Mouse (Mus musculus): ENCODE data around the gene Clock. TPM values are rescaled to one million over a fixed set of nuclear protein-coding genes. Genes with fewer than 3 reads are reported as not detected.
A peak's percentile ranks its signal among the peaks of the same experiment; 100 is the strongest.

Gene Clock
- 10 to 100 TPM; 13.7 to 14.1 TPM for total RNA-seq (2021)
- long read RNA-seq, experiment 1, partial matches to known transcripts: 4 of 12 reads
- long read RNA-seq, experiment 1, other reads (novel, unspliced or antisense): 8 of 12 reads
- long read RNA-seq, experiment 2, full-length matches to known transcripts: 3 of 7 reads
- long read RNA-seq, experiment 2, partial matches to known transcripts: 1 of 7 reads
- long read RNA-seq, experiment 2, other reads (novel, unspliced or antisense): 3 of 7 reads

DNA sequence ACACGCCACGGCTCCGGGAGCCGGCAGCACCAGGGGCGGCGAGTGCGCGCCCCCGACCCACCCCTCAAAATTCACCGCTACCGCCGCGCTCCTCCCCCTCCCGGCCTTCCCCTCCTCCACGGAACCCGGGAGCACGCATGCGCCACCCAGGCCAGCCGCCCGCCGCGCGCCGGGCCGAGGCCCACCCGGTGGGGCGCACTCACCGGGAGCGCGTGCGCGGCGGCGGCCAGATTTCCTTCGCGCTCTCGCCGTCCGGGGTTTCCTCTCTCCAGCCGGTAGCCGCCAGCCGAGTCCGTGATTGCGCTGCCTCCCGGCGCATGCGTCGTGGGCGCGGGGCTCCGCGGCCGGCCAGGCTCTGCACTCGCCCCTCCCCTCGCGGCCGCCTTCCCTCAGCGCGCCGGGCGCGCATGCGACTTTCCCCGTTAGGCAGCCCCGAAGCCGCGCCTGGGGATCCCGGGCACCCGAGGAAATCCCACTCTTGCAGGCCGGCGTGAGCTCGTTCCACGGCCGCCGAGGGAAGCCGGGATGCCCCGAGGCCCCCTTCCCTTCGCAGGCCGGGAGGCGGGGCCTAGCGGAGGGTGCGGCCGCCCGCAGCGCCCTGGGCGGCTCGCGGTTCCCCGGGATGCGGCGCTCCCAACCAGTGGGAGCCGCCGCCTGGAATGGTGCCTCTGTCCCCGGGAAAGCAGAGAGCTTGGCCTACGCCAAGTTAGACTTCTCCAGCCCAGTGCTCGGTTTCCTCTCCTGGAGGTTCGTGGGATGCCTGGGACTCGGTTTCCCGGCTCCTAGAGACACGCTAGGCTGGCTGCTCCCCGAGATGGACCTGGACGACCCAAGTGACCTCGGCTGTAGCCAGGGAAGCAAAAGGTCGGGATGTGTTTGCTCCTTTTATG lies at the start of gene Clock:
Gene Clock, minus strand, starts transcription at position 341 of the 890 bp plus-strand sequence.
- intact Hi-C loops (cut with DNase I; ENCODE audit: low total_unique reads): loop anchor here (10.0 kb wide), 1 partner anchor 230 kb away; no protein-coding TSS in a partner anchor
- DNase-seq: peak; percentile 91

- no peak for DNase-seq
- intact Hi-C loops (cut with DNase I; ENCODE audit: low total_unique reads): no loop called here
These were observed 47.5 kb upstream of the Clock start for GRCm38 (mm10) chr5:76351953-76352611.

- DNase-seq: no peak
- intact Hi-C loops (cut with DNase I; ENCODE audit: low total_unique reads): no loop called here
These were observed 46.9 kb upstream of the Clock start for GRCm38 (mm10) chr5:76351537-76351936.

- intact Hi-C loops (cut with DNase I; ENCODE audit: low total_unique reads): no loop called here
- peak; percentile 37 for DNase-seq
These were observed 41.5 kb upstream of the Clock start for GRCm38 (mm10) chr5:76346137-76346536.

DNA sequence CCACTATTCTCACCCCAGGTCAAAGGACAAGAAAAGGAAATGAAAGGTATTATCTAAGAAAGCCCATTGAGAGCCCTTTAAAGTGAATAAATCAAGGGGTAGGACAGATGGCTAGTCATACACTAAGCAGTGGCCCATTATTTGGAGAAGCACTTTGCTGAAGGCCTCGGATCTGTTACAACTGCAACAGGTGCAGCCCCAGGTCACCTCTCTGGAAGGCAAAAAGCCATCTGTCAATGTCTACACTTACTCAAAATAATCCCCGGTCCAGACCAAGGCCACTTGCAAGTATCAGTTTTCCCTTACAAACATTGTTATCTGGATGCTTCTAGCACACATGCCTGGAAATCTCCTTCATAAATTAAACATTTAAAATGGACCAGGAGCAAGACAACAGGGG lies 36.3 kb upstream of the Clock start:
- intact Hi-C loops (cut with DNase I; ENCODE audit: low total_unique reads): no loop called here
- DNase-seq: no peak

GRCm38 (mm10) chr5:76337100-76337499 lies 32.5 kb upstream of the Clock start:
- DNase-seq: no peak
- intact Hi-C loops (cut with DNase I; ENCODE audit: low total_unique reads): no loop called here

DNA sequence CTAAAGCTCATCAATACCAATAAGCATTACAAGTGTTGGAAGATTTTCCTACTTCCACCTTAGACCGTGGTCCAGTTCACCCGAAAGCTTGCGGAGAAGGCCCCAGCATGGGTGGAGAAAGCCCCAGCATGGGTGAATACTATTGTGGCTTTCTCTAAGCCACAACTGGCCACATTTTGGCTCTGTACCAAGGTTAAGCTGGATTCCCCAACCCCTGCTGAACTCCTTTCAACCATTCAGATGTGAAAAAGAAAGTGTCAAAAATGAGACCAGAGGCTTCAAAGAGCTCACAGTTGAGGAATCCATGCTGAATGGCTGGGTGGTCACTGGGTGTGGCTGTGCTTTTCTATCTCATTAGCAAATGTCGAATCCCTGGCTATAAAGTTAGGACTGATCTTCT lies 29.2 kb upstream of the Clock start:
- intact Hi-C loops (cut with DNase I; ENCODE audit: low total_unique reads): no loop called here
- no peak for DNase-seq

DNA sequence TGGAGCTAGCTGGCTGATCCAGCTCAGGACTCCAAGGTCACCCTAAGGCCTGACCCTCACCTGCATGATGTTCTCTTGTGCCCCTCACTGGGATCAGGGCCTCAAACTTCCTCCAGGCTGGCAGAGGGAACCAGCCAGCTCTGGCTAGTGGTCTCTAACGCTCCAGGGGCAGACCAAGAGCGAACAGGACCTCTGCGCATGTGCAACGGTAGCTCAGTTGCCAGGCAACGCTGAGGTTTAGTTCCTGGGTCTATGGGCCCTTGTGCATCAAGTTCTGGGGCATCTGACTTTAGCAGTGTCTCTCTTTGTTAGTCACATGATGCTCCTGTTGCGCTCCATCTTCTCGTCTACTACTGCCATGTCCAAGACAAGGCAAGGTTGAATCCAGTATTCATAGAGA lies 26.4 kb upstream of the Clock start, which contains the start of gene Pdcl2:
Gene Pdcl2, minus strand, starts transcription at position 204 of the 400 bp plus-strand sequence.
- intact Hi-C loops (cut with DNase I; ENCODE audit: low total_unique reads): no loop called here

GRCm38 (mm10) chr5:76327296-76327695 lies 22.7 kb upstream of the Clock start:
- DNase-seq: no peak
- intact Hi-C loops (cut with DNase I; ENCODE audit: low total_unique reads): no loop called here

More for the DNA sequence above, 26.4 kb upstream of the Clock start, which contains the start of gene Pdcl2:
- no peak for DNase-seq

GRCm38 (mm10) chr5:76325113-76325512 lies 20.5 kb upstream of the Clock start:
- intact Hi-C loops (cut with DNase I; ENCODE audit: low total_unique reads): no loop called here
- DNase-seq: no peak

- intact Hi-C loops (cut with DNase I; ENCODE audit: low total_unique reads): no loop called here
- DNase-seq: no peak
These were observed 16.9 kb upstream of the Clock start for GRCm38 (mm10) chr5:76321249-76322196.

GRCm38 (mm10) chr5:76308206-76308605 lies 3.6 kb upstream of the Clock start:
- DNase-seq: no peak
- intact Hi-C loops (cut with DNase I; ENCODE audit: low total_unique reads): loop anchor here (10.0 kb wide), 1 partner anchor 227 kb away; no protein-coding TSS in a partner anchor

- intact Hi-C loops (cut with DNase I; ENCODE audit: low total_unique reads): loop anchor here (10.0 kb wide), 1 partner anchor 229 kb away; no protein-coding TSS in a partner anchor
- no peak for DNase-seq
These were observed 1.7 kb upstream of the Clock start for GRCm38 (mm10) chr5:76306261-76306660.

- intact Hi-C loops (cut with DNase I; ENCODE audit: low total_unique reads): loop anchor here (10.0 kb wide), 1 partner anchor 229 kb away; no protein-coding TSS in a partner anchor
- no peak for DNase-seq
These were observed 1.0 kb upstream of the Clock start for GRCm38 (mm10) chr5:76305616-76306015.

DNA sequence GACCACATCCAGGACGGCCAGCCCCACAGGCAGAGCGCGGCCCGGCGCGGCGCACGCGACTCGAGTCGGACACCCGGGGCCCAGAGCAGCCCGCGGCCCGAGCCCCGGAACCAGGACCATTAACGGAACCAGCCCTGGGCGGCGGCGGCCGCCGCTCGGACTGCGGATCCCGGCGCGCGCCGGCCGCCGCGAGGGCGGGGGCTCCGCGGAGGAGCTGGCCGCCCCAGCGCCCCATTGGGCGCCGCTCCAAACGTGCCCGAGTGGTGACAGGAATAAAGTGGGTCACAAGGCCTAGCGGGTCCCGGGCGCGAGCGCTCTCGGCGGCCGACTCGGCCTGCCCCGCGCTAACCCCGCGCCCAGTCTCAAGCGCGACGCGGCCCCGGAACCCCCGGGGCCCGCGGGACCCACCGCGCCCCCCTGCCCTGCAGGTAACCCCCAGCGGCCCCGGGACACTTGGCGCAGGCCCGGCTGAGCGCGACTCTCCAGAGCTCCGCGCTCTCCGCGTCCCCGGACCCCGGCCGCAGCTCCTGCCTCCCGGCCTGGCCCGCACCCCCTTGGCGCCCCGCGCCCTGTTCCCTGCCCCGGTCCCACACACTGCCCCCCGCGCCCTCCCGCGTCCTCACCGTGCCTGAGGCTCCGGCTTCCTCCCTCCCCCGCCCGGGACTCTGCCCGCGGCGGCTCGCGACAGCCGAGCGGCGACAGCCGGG lies 694 bp downstream of the Clock start:
- peak; percentile 89 for DNase-seq
- intact Hi-C loops (cut with DNase I; ENCODE audit: low total_unique reads): loop anchor here (10.0 kb wide), 1 partner anchor 231 kb away; no protein-coding TSS in a partner anchor

- intact Hi-C loops (cut with DNase I; ENCODE audit: low total_unique reads): loop anchor here (10.0 kb wide), 1 partner anchor 231 kb away; no protein-coding TSS in a partner anchor
- no peak for DNase-seq
These were observed 1.2 kb downstream of the Clock start for GRCm38 (mm10) chr5:76303379-76303744.

GRCm38 (mm10) chr5:76302009-76302408 lies 2.6 kb downstream of the Clock start:
- no peak for DNase-seq
- intact Hi-C loops (cut with DNase I; ENCODE audit: low total_unique reads): loop anchor here (10.0 kb wide), 1 partner anchor 233 kb away; no protein-coding TSS in a partner anchor

- DNase-seq: no peak
- intact Hi-C loops (cut with DNase I; ENCODE audit: low total_unique reads): no loop called here
These were observed 15.3 kb downstream of the Clock start for GRCm38 (mm10) chr5:76289234-76289691.
